ENCODE assay signal across 24 mouse cellular contexts in the genomic region with DNA sequence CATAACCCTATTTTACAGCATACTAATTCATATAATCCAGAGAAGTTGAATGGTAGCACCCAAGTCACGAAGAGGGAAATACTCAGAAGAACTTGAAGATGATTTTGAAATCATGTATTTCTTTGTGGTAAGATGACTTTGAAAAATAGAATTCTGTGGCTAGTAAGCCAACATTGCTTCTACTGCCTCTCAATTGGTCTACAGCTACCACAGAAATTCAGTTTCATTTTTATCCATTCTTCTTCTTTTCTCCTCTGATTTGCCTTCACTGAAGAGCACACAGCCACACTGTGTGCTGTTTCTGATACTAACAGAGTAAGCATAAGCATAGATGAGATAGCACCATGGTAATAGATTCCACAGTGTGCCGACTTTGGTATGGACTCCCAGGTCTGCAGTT.
"Had no signal": no experiment of that assay in that cellular context is flagged by ENCODE, and none has a peak within 500 bp of the region (broad histone marks: within the 10 kb centered on the region; RNA-seq: fewer than 3 reads in every experiment).

No protein-coding gene starts in this region.

- H3K4me1 ChIP-seq: hindbrain, embryonic 15.5 days; limb, embryonic 10.5 days had no signal

- DNase-seq: gastrocnemius, adult 2 months; gastrocnemius, postnatal 10 days; gastrocnemius, postnatal 25 days; heart, adult 11 months; heart, adult 2 months; heart, postnatal 14 days; heart, postnatal 36 days; kidney, adult 11 months; kidney, adult 2 months; kidney, postnatal 10 days; kidney, postnatal 25 days; kidney, postnatal 4 days; liver had no signal

- H3K4me2 ChIP-seq: heart, embryonic 11.5 days; heart, embryonic 13.5 days; heart, embryonic 15.5 days; hindbrain, embryonic 13.5 days; hindbrain, embryonic 15.5 days; limb, embryonic 12.5 days had no signal

- ATAC-seq: hindbrain, postnatal 0 days; intestine, embryonic 16.5 days had no signal

- H3K36me3 ChIP-seq: heart, embryonic 13.5 days; heart, embryonic 15.5 days; hindbrain, embryonic 13.5 days; hindbrain, embryonic 15.5 days; limb, embryonic 10.5 days; limb, embryonic 12.5 days had no signal

- H3K4me3 ChIP-seq: gastrocnemius, adult 2 months; heart, adult 2 months; heart, embryonic 13.5 days; heart, embryonic 15.5 days; hindbrain, embryonic 13.5 days; hindbrain, embryonic 15.5 days; layer of hippocampus, adult 2 months; left cerebral cortex, adult 2 months; limb, embryonic 10.5 days; limb, embryonic 12.5 days had no signal

- H3K27ac ChIP-seq: gastrocnemius, adult 2 months; heart, adult 2 months; heart, embryonic 13.5 days; heart, embryonic 15.5 days; hindbrain, embryonic 13.5 days; hindbrain, embryonic 15.5 days; hindbrain, postnatal 0 days; layer of hippocampus, adult 2 months; left cerebral cortex, adult 2 months; limb, embryonic 10.5 days; limb, embryonic 12.5 days had no signal

- H3K27me3 ChIP-seq: heart, embryonic 13.5 days; heart, embryonic 15.5 days; hindbrain, embryonic 13.5 days; hindbrain, embryonic 15.5 days; limb, embryonic 12.5 days had no signal
